Mouse (Mus musculus) hindbrain, postnatal 0 days (tissue): ENCODE results near the gene Lrrfip1. TPM values are rescaled to one million over a fixed set of nuclear protein-coding genes. Genes with fewer than 3 reads are reported as not detected.
A peak's percentile ranks its signal among the peaks of the same experiment; 100 is the strongest.

Source experiments
- ATAC-seq: fragments of 200-750 bp; cut with Nextera tagmentation; 2 replicates; pipeline ENCODE4 v1.8.0; 2017; ENCODE audit warnings: mild to moderate bottlenecking, moderate TSS enrichment, moderate library complexity
- DNase-seq: peaks from one replicate; pipeline ENCODE4 v3.0.0-alpha.2; 2015; ENCODE audit warnings: low spot score
- H3K27ac ChIP-seq: fragments of 300-500 bp; sonication (generic); 2 replicates; pipeline ENCODE4 v1.5.1; 2014; ENCODE audit warnings: mild to moderate bottlenecking
- H3K27me3 ChIP-seq: fragments of 300-500 bp; sonication (generic); 2 replicates; pipeline ENCODE4 v1.6.1; 2014; ENCODE audit warnings: low read length, mixed read lengths; ENCODE audit not compliant: insufficient read depth
- H3K36me3 ChIP-seq: fragments of 300-500 bp; sonication (generic); 2 replicates; pipeline ENCODE4 v1.6.1; 2014; ENCODE audit warnings: low read length, mixed read lengths; ENCODE audit not compliant: insufficient read depth
- H3K4me1 ChIP-seq: fragments of 300-500 bp; sonication (generic); 2 replicates; pipeline ENCODE4 v1.6.1; 2014; ENCODE audit warnings: antibody characterized with exemption, low read length, mixed read lengths; ENCODE audit not compliant: insufficient read depth
- H3K4me2 ChIP-seq: fragments of 300-500 bp; sonication (generic); 2 replicates; pipeline ENCODE4 v1.6.1; 2014; ENCODE audit warnings: low read depth, mild to moderate bottlenecking, low read length, moderate library complexity, mixed read lengths
- H3K4me3 ChIP-seq: fragments of 300-500 bp; sonication (generic); 2 replicates; pipeline ENCODE4 v1.5.1; 2014; ENCODE audit warnings: low read length
- H3K9ac ChIP-seq: fragments of 300-500 bp; sonication (generic); replicated peaks from 2 replicates; pipeline ENCODE4 v1.6.1; 2014; ENCODE audit warnings: mild to moderate bottlenecking, low read length, moderate library complexity, mixed read lengths
- H3K9me3 ChIP-seq: fragments of 300-500 bp; sonication (generic); 2 replicates; pipeline ENCODE4 v1.6.1; 2016; ENCODE audit warnings: low read length, mixed read lengths
- CTCF ChIP-seq: IDR thresholded peaks from 2 replicates; pipeline ENCODE4 v1.5.1; 2016; ENCODE audit warnings: antibody characterized with exemption, control low read depth, low read depth
- WGBS: fragments of 180-500 bp; shearing (Covaris S2); extraction: QIAGEN DNeasy Blood & Tissue Kit; methylation state at CpG from one replicate; pipeline ENCODE4 v1.1.7; 2014; 5-methylcytosine and 5-hydroxymethylcytosine counted together
- polyA plus RNA-seq: library from polyadenylated mRNA; unstranded; fragments of >200 nt; fragmentation: Nextera tagmentation; extraction: Ambion mirVana; gene quantifications from 2 replicates; pipeline ENCODE4 v1.2.1, GENCODE M21; 2015
- total RNA-seq: library from RNA; depleted of rRNA; stranded (reverse); fragments of >200 nt; gene quantifications from 2 replicates; pipeline ENCODE4 v1.2.3, GENCODE M21; 2014

Lrrfip1 gene
- total and polyA plus RNA-seq, 2 experiments from 2014 or later: 26.9 to 37.5 TPM

DNA sequence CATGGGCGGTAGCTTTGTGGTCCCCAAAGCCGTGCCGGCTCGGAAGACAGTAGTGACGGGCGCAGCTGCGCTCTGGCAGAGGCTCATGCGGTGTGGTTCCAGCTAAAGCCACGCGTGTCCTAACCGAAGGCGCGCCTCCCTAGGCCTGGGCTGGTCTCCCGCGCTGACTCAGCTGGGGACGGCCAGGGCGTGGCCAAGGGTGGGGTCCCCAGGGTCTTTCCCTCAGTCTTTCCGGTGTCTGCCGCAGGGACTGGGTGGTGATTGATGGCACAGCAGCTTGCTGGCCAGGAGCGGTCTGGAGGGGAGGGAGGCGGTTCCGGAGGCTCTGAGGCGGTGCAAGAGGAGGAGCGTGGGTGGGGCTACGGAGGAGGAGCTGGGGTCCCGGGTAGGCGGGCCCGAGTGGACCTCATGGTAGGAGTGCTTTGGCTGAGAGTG lies 54.2 kb downstream of the Lrrfip1 start:
- H3K36me3 ChIP-seq: no peaks in the 10 kb centered on the region
- peak overlapping the region; percentile 42 for H3K4me3 ChIP-seq
- DNase-seq: peak; percentile 81
- H3K9me3 ChIP-seq: no peaks in the 10 kb centered on the region
- ATAC-seq: peak; percentile 93
- H3K9ac ChIP-seq: peak overlapping the region; percentile 25
- H3K4me2 ChIP-seq: peak overlapping the region; percentile 87
- TF ChIP-seq CTCF: no peak
- H3K27me3 ChIP-seq: no peaks in the 10 kb centered on the region
- H3K4me1 ChIP-seq: peaks cover 14% of the 10 kb centered on the region; the same call in 1 of the 2 replicates
- WGBS: 0% methylated on average over 28 of the region's 28 CpGs
- H3K27ac ChIP-seq: no peak overlapping the region

DNA sequence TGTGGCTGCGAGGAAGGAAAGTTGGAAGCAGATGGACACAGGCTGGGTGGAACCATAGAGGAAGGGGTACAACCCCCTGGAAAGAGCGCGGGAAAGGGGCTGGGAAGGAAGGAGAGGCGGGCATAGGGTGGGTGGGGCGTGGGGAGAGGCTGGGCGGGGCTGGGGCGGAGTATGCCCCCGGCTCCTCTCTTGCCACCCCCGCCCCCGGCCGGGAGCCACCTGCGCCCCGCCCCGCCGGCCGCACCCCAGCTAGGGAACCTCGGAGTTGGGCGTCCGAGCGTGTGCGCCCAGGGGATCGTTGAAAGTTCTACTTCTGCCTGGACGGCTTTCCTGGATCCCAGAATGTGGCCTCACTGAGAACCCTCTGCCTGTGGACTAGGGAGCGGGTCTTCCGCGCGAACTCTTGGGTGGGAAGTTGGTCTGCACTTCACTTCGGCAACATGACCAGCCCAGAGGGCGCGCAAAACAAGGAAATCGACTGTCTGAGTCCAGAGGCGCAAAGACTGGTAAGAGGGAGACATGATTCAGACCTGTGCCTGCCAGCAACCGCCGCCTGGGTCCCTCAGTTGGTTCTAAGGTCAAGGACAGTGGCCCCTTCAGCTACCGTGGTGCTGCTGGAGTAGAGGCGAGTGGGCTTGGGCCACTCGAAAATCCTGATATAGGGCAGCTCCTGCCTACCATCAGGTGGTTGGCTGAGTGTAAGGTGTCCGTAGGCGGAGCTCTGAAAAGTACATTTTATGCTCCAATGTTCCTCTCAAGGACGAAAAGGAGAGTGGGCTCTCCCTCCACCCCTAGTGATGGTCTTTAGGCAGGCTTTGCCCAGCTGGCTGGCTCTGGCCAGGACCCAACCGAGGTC lies 54.9 kb downstream of the Lrrfip1 start:
- peak overlapping the region; percentile 25; the same call in 1 of the 2 replicates for H3K9ac ChIP-seq
- ATAC-seq: no peak; the same call in 1 of the 2 replicates
- 5% methylated on average over 31 of the region's 41 CpGs for WGBS
- H3K4me1 ChIP-seq: peaks cover 14% of the 10 kb centered on the region; the same call in 1 of the 2 replicates
- H3K36me3 ChIP-seq: no peaks in the 10 kb centered on the region
- peak overlapping the region; percentile 87 for H3K4me2 ChIP-seq
- H3K27me3 ChIP-seq: no peaks in the 10 kb centered on the region
- DNase-seq: peak; percentile 30
- peak overlapping the region; percentile 42 for H3K4me3 ChIP-seq
- no peaks in the 10 kb centered on the region for H3K9me3 ChIP-seq
- no peak for TF ChIP-seq CTCF
- H3K27ac ChIP-seq: no peak overlapping the region

DNA sequence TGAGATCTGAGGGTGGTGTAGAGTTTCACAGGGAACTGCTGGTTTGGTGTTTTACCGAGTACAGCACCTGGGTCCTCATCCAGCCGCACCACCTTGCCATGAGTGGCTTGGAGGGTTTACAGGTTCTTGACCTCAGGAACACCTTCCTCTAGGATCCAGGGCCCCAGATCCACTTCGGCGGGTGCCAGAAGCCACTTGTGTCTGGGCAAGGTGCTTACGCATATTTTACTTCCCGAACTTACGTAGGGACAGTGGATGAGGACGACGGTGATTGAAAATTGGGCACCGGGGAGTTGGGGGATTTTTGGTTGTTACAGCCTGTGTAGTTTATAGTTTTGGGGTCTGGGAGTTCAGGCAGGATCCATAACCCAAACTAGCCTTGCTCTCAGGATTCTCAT lies 55.5 kb downstream of the Lrrfip1 start:
- Histone ChIP-seq H3K27ac (no peak overlapping the region), H3K36me3 (no peaks in the 10 kb centered on the region), H3K9ac (no peak overlapping the region; the same call in 1 of the 2 replicates), H3K4me2 (peak overlapping the region; percentile 87), H3K4me1 (peaks cover 14% of the 10 kb centered on the region; the same call in 1 of the 2 replicates), H3K9me3 (no peaks in the 10 kb centered on the region), H3K4me3 (peak overlapping the region; percentile 42), H3K27me3 (no peaks in the 10 kb centered on the region)
- 67% methylated on average over 10 of the region's 10 CpGs for WGBS
- no peak for DNase-seq
- ATAC-seq: no peak
- TF ChIP-seq CTCF: no peak

DNA sequence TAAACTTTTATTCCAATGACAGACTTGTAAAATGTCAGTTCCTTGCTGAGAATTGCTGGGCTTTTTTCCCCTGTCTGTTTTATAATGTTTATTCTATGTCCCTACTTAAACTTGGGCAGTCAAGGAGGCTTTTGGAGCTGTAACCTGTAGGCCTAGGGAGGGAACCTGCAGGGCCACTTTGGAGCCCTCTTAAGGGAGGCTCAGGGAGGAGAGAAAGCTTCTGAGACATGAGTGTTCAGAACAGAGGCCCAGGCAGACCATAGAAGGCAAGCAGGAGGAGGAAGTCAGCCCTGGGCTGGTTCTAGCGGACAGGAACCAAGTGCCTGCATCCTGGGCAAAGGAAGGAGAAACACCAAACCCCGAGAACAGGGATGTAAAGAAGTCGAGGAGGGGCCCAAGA lies 56.3 kb downstream of the Lrrfip1 start:
- H3K4me3 ChIP-seq: no peak overlapping the region
- ATAC-seq (no peak), DNase-seq (no peak)
- H3K36me3 ChIP-seq: no peaks in the 10 kb centered on the region
- H3K9ac ChIP-seq: no peak overlapping the region
- H3K4me2 ChIP-seq: no peak overlapping the region
- no peaks in the 10 kb centered on the region for H3K9me3 ChIP-seq
- 76% methylated on average over 3 of the region's 3 CpGs for WGBS
- H3K27me3 ChIP-seq: no peaks in the 10 kb centered on the region
- peaks cover 14% of the 10 kb centered on the region; the same call in 1 of the 2 replicates for H3K4me1 ChIP-seq
- H3K27ac ChIP-seq: no peak overlapping the region
- TF ChIP-seq CTCF: no peak

DNA sequence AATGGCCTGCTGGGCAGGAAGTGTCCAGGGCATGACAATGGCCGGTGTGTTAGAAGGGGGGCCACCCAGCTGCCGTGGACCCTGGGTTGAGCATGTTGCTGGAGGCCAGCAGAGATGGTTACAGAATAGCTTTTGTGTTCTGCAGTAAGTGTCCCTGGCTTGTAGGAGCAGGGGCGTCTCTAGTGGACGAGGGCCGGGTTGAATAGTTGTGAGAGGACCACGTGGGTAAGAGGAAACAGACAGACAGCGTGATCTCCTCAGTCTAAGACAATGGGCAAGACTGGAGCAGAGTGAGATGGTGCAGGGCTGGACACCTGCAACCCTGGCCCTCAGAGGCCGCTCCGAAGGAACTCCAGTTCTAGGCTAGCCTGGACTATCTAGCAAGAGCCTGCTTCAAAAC lies 57.2 kb downstream of the Lrrfip1 start:
- DNase-seq (no peak), ATAC-seq (no peak)
- Histone ChIP-seq H3K4me3 (no peak overlapping the region), H3K4me1 (peaks cover 14% of the 10 kb centered on the region; the same call in 1 of the 2 replicates), H3K4me2 (no peak overlapping the region), H3K9ac (no peak overlapping the region), H3K27me3 (no peaks in the 10 kb centered on the region), H3K9me3 (no peaks in the 10 kb centered on the region), H3K36me3 (no peaks in the 10 kb centered on the region), H3K27ac (no peak overlapping the region)
- WGBS: 51% methylated on average over 9 of the region's 9 CpGs
- TF ChIP-seq CTCF: no peak

DNA sequence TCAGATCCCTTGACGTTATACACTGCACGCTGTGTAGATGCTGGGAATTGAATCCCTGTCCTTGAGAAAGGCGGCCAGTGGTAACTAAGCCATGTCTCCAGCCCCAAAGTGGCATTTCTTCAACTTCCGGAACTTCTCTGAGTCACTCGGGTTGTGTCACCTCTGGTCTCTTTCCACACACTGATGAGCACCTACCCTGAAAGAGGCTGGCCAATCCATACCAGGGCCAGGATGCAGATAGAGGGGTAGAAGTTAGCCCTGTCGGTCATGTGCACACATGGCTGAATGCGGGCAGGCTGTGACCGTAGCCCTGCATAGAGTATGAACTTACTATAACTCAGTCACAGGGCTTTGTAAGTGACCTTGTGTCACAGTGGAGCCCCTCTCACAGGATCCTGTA lies 57.9 kb downstream of the Lrrfip1 start:
- no peak for ATAC-seq
- WGBS: 90% methylated on average over 8 of the region's 8 CpGs
- DNase-seq: no peak
- H3K9ac ChIP-seq: no peak overlapping the region
- no peaks in the 10 kb centered on the region for H3K27me3 ChIP-seq
- H3K9me3 ChIP-seq: no peaks in the 10 kb centered on the region
- H3K4me1 ChIP-seq: peaks cover 15% of the 10 kb centered on the region; the same call in 1 of the 2 replicates
- no peak overlapping the region for H3K27ac ChIP-seq
- H3K4me2 ChIP-seq: no peak overlapping the region
- no peaks in the 10 kb centered on the region for H3K36me3 ChIP-seq
- no peak overlapping the region for H3K4me3 ChIP-seq
- no peak for TF ChIP-seq CTCF
